Mouse (Mus musculus) kidney, adult 2 months (tissue): ENCODE measurements around the gene Gm38431.

Experiments used
- CTCF ChIP-seq: fragments of 200-500 bp; conservative IDR thresholded peaks from 2 replicates; pipeline ENCODE4 v1.5.1; 2011; ENCODE audit warnings: low read depth, mild to moderate bottlenecking, control low read depth, low read length, moderate library complexity, mixed read lengths; ENCODE audit not compliant: insufficient read depth, insufficient read length
- POLR2A ChIP-seq: fragments of 200-500 bp; IDR thresholded peaks from one replicate; pipeline ENCODE4 v1.6.1; 2011; ENCODE audit warnings: low read depth, low read length, control low read depth

GRCm38 (mm10) chr9:21022288-21022687, 69.5 kb downstream of the Gm38431 start:
- TF ChIP-seq CTCF (no peak), POLR2A (no peak)
